Mouse (Mus musculus): Measurements from ENCODE around the gene Nrros. TPM values are rescaled to one million over a fixed set of nuclear protein-coding genes. Genes with fewer than 3 reads are reported as not detected.

Gene Nrros
- polyA plus RNA-seq, 1 experiment from 2014 or later, result 8.2 TPM

GRCm38 (mm10) chr16:32176896-32177686 is 11.7 kb upstream of the Nrros start:
- H3K4me3 ChIP-seq (ENCODE audit: low read depth, low read length), result no peak overlapping the region
- H3K27me3 ChIP-seq (ENCODE audit: control insufficient read depth, insufficient read depth, low read length), result no peaks in the 10 kb centered on the region
- WGBS, result 55% methylated on average over 18 of the region's 18 CpGs
- no peak overlapping the region for H3K27ac ChIP-seq (replicated peaks)
- no peaks in the 10 kb centered on the region for H3K4me1 ChIP-seq (replicated peaks; ENCODE audit: control insufficient read depth, insufficient read depth)
- TF ChIP-seq CTCF (IDR thresholded peaks at IDR 0.05; ENCODE audit: low read depth) (no peak), EP300 (optimal IDR thresholded peaks at IDR 0.05) (no peak)
- ATAC-seq (ENCODE audit: low FRiP score, low TSS enrichment) (peak; percentile 51; the same call in 1 of the 2 replicates), DNase-seq (ENCODE audit: low spot score) (no peak)
- H3K9me3 ChIP-seq (ENCODE audit: control insufficient read depth, low read length), result no peaks in the 10 kb centered on the region
- no peak overlapping the region for H3K9ac ChIP-seq (ENCODE audit: low read length)
- no peaks in the 10 kb centered on the region for H3K36me3 ChIP-seq (ENCODE audit: control insufficient read depth, insufficient read depth, low read length)
- H3K4me2 ChIP-seq (replicated peaks; ENCODE audit: low read depth), result no peak overlapping the region

GRCm38 (mm10) chr16:32175029-32175428 is 9.6 kb upstream of the Nrros start:
- Histone ChIP-seq H3K27ac (replicated peaks) (no peak overlapping the region), H3K36me3 (ENCODE audit: control insufficient read depth, insufficient read depth, low read length) (no peaks in the 10 kb centered on the region), H3K4me3 (ENCODE audit: low read depth, low read length) (no peak overlapping the region), H3K4me2 (replicated peaks; ENCODE audit: low read depth) (no peak overlapping the region), H3K9ac (ENCODE audit: low read length) (no peak overlapping the region), H3K4me1 (replicated peaks; ENCODE audit: control insufficient read depth, insufficient read depth) (no peaks in the 10 kb centered on the region), H3K9me3 (ENCODE audit: control insufficient read depth, low read length) (no peaks in the 10 kb centered on the region), H3K27me3 (ENCODE audit: control insufficient read depth, insufficient read depth, low read length) (no peaks in the 10 kb centered on the region)
- DNase-seq (ENCODE audit: low spot score), result no peak
- no peak for ATAC-seq (ENCODE audit: low FRiP score, low TSS enrichment)
- 86% methylated on average over 4 of the region's 4 CpGs for WGBS
- TF ChIP-seq EP300 (optimal IDR thresholded peaks at IDR 0.05) (no peak), CTCF (IDR thresholded peaks at IDR 0.05; ENCODE audit: low read depth) (peak; percentile 41)

GRCm38 (mm10) chr16:32174340-32175005 is 9.1 kb upstream of the Nrros start:
- DNase-seq (ENCODE audit: low spot score) (no peak), ATAC-seq (ENCODE audit: low FRiP score, low TSS enrichment) (no peak)
- no peaks in the 10 kb centered on the region for H3K4me1 ChIP-seq (replicated peaks; ENCODE audit: control insufficient read depth, insufficient read depth)
- WGBS, result 71% methylated on average over 8 of the region's 8 CpGs
- H3K4me2 ChIP-seq (replicated peaks; ENCODE audit: low read depth), result no peak overlapping the region
- no peaks in the 10 kb centered on the region for H3K27me3 ChIP-seq (ENCODE audit: control insufficient read depth, insufficient read depth, low read length)
- H3K4me3 ChIP-seq (ENCODE audit: low read depth, low read length), result no peak overlapping the region
- no peaks in the 10 kb centered on the region for H3K36me3 ChIP-seq (ENCODE audit: control insufficient read depth, insufficient read depth, low read length)
- H3K9me3 ChIP-seq (ENCODE audit: control insufficient read depth, low read length), result no peaks in the 10 kb centered on the region
- TF ChIP-seq EP300 (optimal IDR thresholded peaks at IDR 0.05), result no peak
- no peak for TF ChIP-seq CTCF (IDR thresholded peaks at IDR 0.05; ENCODE audit: low read depth)
- H3K27ac ChIP-seq (replicated peaks), result no peak overlapping the region
- no peak overlapping the region for H3K9ac ChIP-seq (ENCODE audit: low read length)

- no peak overlapping the region for H3K4me2 ChIP-seq (replicated peaks; ENCODE audit: low read depth)
- no peaks in the 10 kb centered on the region for H3K9me3 ChIP-seq (ENCODE audit: control insufficient read depth, low read length)
- no peak for DNase-seq (ENCODE audit: low spot score)
- H3K9ac ChIP-seq (ENCODE audit: low read length), result no peak overlapping the region
- 78% methylated on average over 11 of the region's 11 CpGs for WGBS
- H3K4me1 ChIP-seq (replicated peaks; ENCODE audit: control insufficient read depth, insufficient read depth), result no peaks in the 10 kb centered on the region
- H3K27ac ChIP-seq (replicated peaks), result no peak overlapping the region
- no peaks in the 10 kb centered on the region for H3K36me3 ChIP-seq (ENCODE audit: control insufficient read depth, insufficient read depth, low read length)
- H3K27me3 ChIP-seq (ENCODE audit: control insufficient read depth, insufficient read depth, low read length), result no peaks in the 10 kb centered on the region
- H3K4me3 ChIP-seq (ENCODE audit: low read depth, low read length), result no peak overlapping the region
- no peak for ATAC-seq (ENCODE audit: low FRiP score, low TSS enrichment)
- no peak for TF ChIP-seq EP300 (optimal IDR thresholded peaks at IDR 0.05)
- TF ChIP-seq CTCF (IDR thresholded peaks at IDR 0.05; ENCODE audit: low read depth), result no peak
Measured at GRCm38 (mm10) chr16:32173401-32173800, 8.0 kb upstream of the Nrros start.

GRCm38 (mm10) chr16:32171031-32171731 is 5.8 kb upstream of the Nrros start:
- no peak overlapping the region for H3K27ac ChIP-seq (replicated peaks)
- no peaks in the 10 kb centered on the region for H3K36me3 ChIP-seq (ENCODE audit: control insufficient read depth, insufficient read depth, low read length)
- no peaks in the 10 kb centered on the region for H3K27me3 ChIP-seq (ENCODE audit: control insufficient read depth, insufficient read depth, low read length)
- no peak overlapping the region for H3K4me3 ChIP-seq (ENCODE audit: low read depth, low read length)
- no peak overlapping the region for H3K9ac ChIP-seq (ENCODE audit: low read length)
- no peak for DNase-seq (ENCODE audit: low spot score)
- H3K4me2 ChIP-seq (replicated peaks; ENCODE audit: low read depth), result no peak overlapping the region
- no peak for ATAC-seq (ENCODE audit: low FRiP score, low TSS enrichment)
- H3K9me3 ChIP-seq (ENCODE audit: control insufficient read depth, low read length), result no peaks in the 10 kb centered on the region
- no peaks in the 10 kb centered on the region for H3K4me1 ChIP-seq (replicated peaks; ENCODE audit: control insufficient read depth, insufficient read depth)
- TF ChIP-seq EP300 (optimal IDR thresholded peaks at IDR 0.05) (no peak), CTCF (IDR thresholded peaks at IDR 0.05; ENCODE audit: low read depth) (no peak)
- 85% methylated on average over 5 of the region's 5 CpGs for WGBS

All from stomach, postnatal 0 days (tissue).